Mouse (Mus musculus): ENCODE results near the gene Arpc5l. TPM values are rescaled to one million over a fixed set of nuclear protein-coding genes. Genes with fewer than 3 reads are reported as not detected.

Gene Arpc5l
- total RNA-seq (2022), result 10 to 100 TPM; 89.2 to 98.8 (median 93.9) TPM

- peak; percentile 75 to 90 for DNase-seq (ENCODE audit: low spot score in 2 of 2)
These were observed at the start of gene Arpc5l for GRCm38 (mm10) chr2:39004880-39005435. Gene Arpc5l, plus strand, starts transcription at chr2:39005348.

GRCm38 (mm10) chr2:38956062-38956461, 49.1 kb upstream of the Arpc5l start:
- DNase-seq (ENCODE audit: low spot score in 2 of 2), result no peak

- no peak for DNase-seq (ENCODE audit: low spot score in 2 of 2)
These were observed 47.4 kb upstream of the Arpc5l start for GRCm38 (mm10) chr2:38957671-38958223.

- no peak for DNase-seq (ENCODE audit: low spot score in 2 of 2)
These were observed 41.0 kb upstream of the Arpc5l start for GRCm38 (mm10) chr2:38964198-38964597.

GRCm38 (mm10) chr2:38969650-38970049, 35.5 kb upstream of the Arpc5l start:
- DNase-seq (ENCODE audit: low spot score in 2 of 2), result no peak

- DNase-seq (ENCODE audit: low spot score in 2 of 2), result no peak
These were observed 35.1 kb upstream of the Arpc5l start for GRCm38 (mm10) chr2:38970057-38970456.

- no peak for DNase-seq (ENCODE audit: low spot score in 2 of 2)
These were observed 31.9 kb upstream of the Arpc5l start for GRCm38 (mm10) chr2:38973223-38973622.

- DNase-seq (ENCODE audit: low spot score in 2 of 2), result no peak
These were observed 31.4 kb upstream of the Arpc5l start for GRCm38 (mm10) chr2:38973701-38974100.

- no peak for DNase-seq (ENCODE audit: low spot score in 2 of 2)
These were observed 31.0 kb upstream of the Arpc5l start for GRCm38 (mm10) chr2:38974171-38974570.

- no peak for DNase-seq (ENCODE audit: low spot score in 2 of 2)
These were observed 30.0 kb upstream of the Arpc5l start for GRCm38 (mm10) chr2:38975181-38975580.

GRCm38 (mm10) chr2:38975941-38976805, 29.0 kb upstream of the Arpc5l start:
- no peak for DNase-seq (ENCODE audit: low spot score in 2 of 2)

GRCm38 (mm10) chr2:38977837-38978236, 27.3 kb upstream of the Arpc5l start:
- DNase-seq (ENCODE audit: low spot score in 2 of 2), result no peak

GRCm38 (mm10) chr2:38983456-38983855, 21.7 kb upstream of the Arpc5l start:
- DNase-seq (ENCODE audit: low spot score in 2 of 2), result no peak

- no peak for DNase-seq (ENCODE audit: low spot score in 2 of 2)
These were observed 18.6 kb upstream of the Arpc5l start for GRCm38 (mm10) chr2:38986580-38986979.

GRCm38 (mm10) chr2:38987371-38987770, 17.8 kb upstream of the Arpc5l start:
- DNase-seq (ENCODE audit: low spot score in 2 of 2), result no peak

- no peak for DNase-seq (ENCODE audit: low spot score in 2 of 2)
These were observed 17.2 kb upstream of the Arpc5l start for GRCm38 (mm10) chr2:38987803-38988510.

GRCm38 (mm10) chr2:38988929-38989328, 16.2 kb upstream of the Arpc5l start:
- no peak for DNase-seq (ENCODE audit: low spot score in 2 of 2)

- no peak for DNase-seq (ENCODE audit: low spot score in 2 of 2)
These were observed 13.1 kb upstream of the Arpc5l start for GRCm38 (mm10) chr2:38992004-38992403.

- no peak for DNase-seq (ENCODE audit: low spot score in 2 of 2)
These were observed 12.7 kb upstream of the Arpc5l start for GRCm38 (mm10) chr2:38992452-38992851.

- DNase-seq (ENCODE audit: low spot score in 2 of 2), result peak; percentile 83 to 89
These were observed 7.5 kb upstream of the Arpc5l start, which contains the start of gene Wdr38 for GRCm38 (mm10) chr2:38997386-38998374. Gene Wdr38, plus strand, starts transcription at chr2:38997476.

- DNase-seq (ENCODE audit: low spot score in 2 of 2), result no peak
These were observed 5.8 kb upstream of the Arpc5l start for GRCm38 (mm10) chr2:38999381-38999780.
